In the genomic region with DNA sequence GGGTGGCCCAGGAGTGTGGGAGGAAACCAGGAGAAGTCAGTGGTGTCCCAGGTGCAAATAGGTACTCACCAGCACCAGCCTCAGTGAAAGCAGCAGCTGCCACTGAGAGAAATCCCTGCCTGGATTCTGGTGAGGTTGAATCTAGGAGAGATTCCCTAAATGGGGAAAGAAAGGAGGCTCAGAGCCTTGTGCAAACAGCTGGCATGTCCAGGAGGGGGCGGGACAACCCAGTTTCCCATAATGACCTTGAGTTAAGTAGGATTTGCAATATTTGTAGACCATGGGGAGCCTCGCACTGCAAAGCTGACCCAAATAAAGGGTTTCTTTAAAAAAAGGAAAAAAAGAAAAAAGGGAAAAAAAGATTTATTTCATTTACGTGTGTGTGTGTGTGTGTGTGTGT, we compare ENCODE assay signal across 8 mouse cellular contexts. TPM values are rescaled to one million over a fixed set of nuclear protein-coding genes. Genes with fewer than 3 reads are reported as not detected.
DNase-seq lines count a peak whose midpoint lies in the region; ATAC-seq and TF ChIP-seq lines count a peak whose summit lies in the region.

No protein-coding gene starts in this region.

- H3K4me3 ChIP-seq in layer of hippocampus, adult 2 months = no peak overlapping the region
- peak overlapping the region; percentile 13 for H3K4me3 ChIP-seq in limb, embryonic 15.5 days
- H3K4me3 ChIP-seq in neural tube, embryonic 13.5 days = 0 out of 2 replicates have a peak overlapping the region, but pooled peaks have one; percentile 11

- peaks cover 18% of the 10 kb centered on the region; the same call in 1 of the 2 replicates for H3K36me3 ChIP-seq in limb, embryonic 15.5 days
- H3K36me3 ChIP-seq in neural tube, embryonic 13.5 days = 0 out of 2 replicates have a peak, but pooled peaks cover 9% of the 10 kb centered on the region

- no peaks in the 10 kb centered on the region for H3K27me3 ChIP-seq in limb, embryonic 15.5 days
- H3K27me3 ChIP-seq in neural tube, embryonic 13.5 days = peaks cover 9% of the 10 kb centered on the region; the same call in 1 of the 2 replicates

- WGBS in limb, embryonic 15.5 days = 46% methylated on average over 3 of the region's 3 CpGs
- 59% methylated on average over 3 of the region's 3 CpGs for WGBS in neural tube, embryonic 13.5 days

- no peak for DNase-seq in layer of hippocampus, adult 2 months (ENCODE audit: low spot score in 2 of 2)
- DNase-seq in layer of hippocampus, adult 9-10 months (ENCODE audit: low spot score) = no peak
- peak; percentile 55 for DNase-seq in brain, adult 2 months (ENCODE audit: low read depth, low spot score)
- DNase-seq in heart, postnatal 36 days = peak; percentile 72 to 74
- no peak for DNase-seq in layer of hippocampus, adult 11-12 months (ENCODE audit: low spot score)
- DNase-seq in c-Kit-positive CD71-positive TER-119-positive erythroid progenitor cells, embryonic 14.5 days (ENCODE audit: low spot score) = no peak

- H3K27ac ChIP-seq in layer of hippocampus, adult 2 months = 0 out of 2 replicates have a peak overlapping the region, but pooled peaks have one; percentile 2
- peak overlapping the region; percentile 62 for H3K27ac ChIP-seq in limb, embryonic 15.5 days
- no peak overlapping the region for H3K27ac ChIP-seq in neural tube, embryonic 13.5 days (replicated peaks)

- no peaks in the 10 kb centered on the region for H3K9me3 ChIP-seq in limb, embryonic 15.5 days
- H3K9me3 ChIP-seq in neural tube, embryonic 13.5 days = no peaks in the 10 kb centered on the region

- peaks cover 42% of the 10 kb centered on the region for H3K4me1 ChIP-seq in limb, embryonic 15.5 days
- H3K4me1 ChIP-seq in neural tube, embryonic 13.5 days (replicated peaks) = peaks cover 49% of the 10 kb centered on the region

- H3K9ac ChIP-seq in limb, embryonic 15.5 days = no peak overlapping the region
- peak overlapping the region; percentile 41; the same call in 1 of the 2 replicates for H3K9ac ChIP-seq in neural tube, embryonic 13.5 days

- intact Hi-C loops in heart, postnatal 36 days (cut with DNase I) = loop anchor here (1.0 kb wide), 1 partner anchor 52 kb away; no protein-coding TSS in a partner anchor

- TF ChIP-seq CTCF in layer of hippocampus, adult 2 months (conservative IDR thresholded peaks at IDR 0.05) = peak; percentile 62

- peak overlapping the region; percentile 29 for H3K4me2 ChIP-seq in limb, embryonic 15.5 days
- H3K4me2 ChIP-seq in neural tube, embryonic 13.5 days = peak overlapping the region; percentile 85

- ATAC-seq in limb, embryonic 15.5 days (ENCODE audit: insufficient number of reproducible peaks, low FRiP score, low TSS enrichment, low read depth) = no peak
- ATAC-seq in neural tube, embryonic 13.5 days (ENCODE audit: low read depth) = no peak

RNA-seq across cellular contexts. Expression of gene Dhrs3, which starts 3.7 kb away (rescaled TPM):
- total RNA-seq in layer of hippocampus, adult 2 months (2021) = 10 to 100 TPM; 26.7 to 29.0 TPM
- 100 to 1,000 TPM; 139 to 162 TPM for total RNA-seq in heart, postnatal 36 days (2021)
- polyA plus RNA-seq in limb, embryonic 15.5 days (2015; fragmentation: Nextera tagmentation; extraction: Ambion mirVana) = 113 and 114 TPM in 2 replicates
- polyA plus RNA-seq in neural tube, embryonic 13.5 days (2015; fragmentation: Nextera tagmentation; extraction: Ambion mirVana) = 45.8 and 52.2 TPM in 2 replicates

Comparison
In these comparisons a context has a peak if more than half of its experiments do, and no peak if none do; other contexts are left out.
1. DNase-seq: peak in brain, adult 2 months (single experiment) and heart, postnatal 36 days (2 of 2); none in layer of hippocampus, adult 2 months (0 of 2), layer of hippocampus, adult 9-10 months (single experiment), layer of hippocampus, adult 11-12 months (single experiment) and c-Kit-positive CD71-positive TER-119-positive erythroid progenitor cells, embryonic 14.5 days (single experiment).
2. RNA of gene Dhrs3, which starts 3.7 kb away (total RNA-seq): 139 to 162 TPM in heart, postnatal 36 days; 26.7 to 29.0 TPM in layer of hippocampus, adult 2 months; every median in the first group is over 4 times any median in the second.